Mouse (Mus musculus) Patski (cell line): Measurements from ENCODE around the gene Gm10803. TPM values are rescaled to one million over a fixed set of nuclear protein-coding genes. Genes with fewer than 3 reads are reported as not detected.

ENCODE experiments used
- ATAC-seq: fragments of 100-300 bp; one replicate; pipeline ENCODE4 v1.8.0; 2021
- CTCF ChIA-PET: fragments of 350-600 bp; sonication (Branson Sonifier 250); formaldehyde crosslinking; loops from one replicate; lab custom pipeline; 2022; ENCODE audit warnings: inconsistent platforms; lab: Charles Lee
- POLR2A ChIA-PET: fragments of 350-600 bp; sonication (Branson Sonifier 250); formaldehyde crosslinking; loops from one replicate; lab custom pipeline; 2022; ENCODE audit warnings: antibody characterized with exemption, inconsistent platforms; lab: Charles Lee
- DNase-seq: peaks from one replicate; pipeline ENCODE4 v3.0.0-alpha.2; 2011; ENCODE audit warnings: low read depth, low spot score
- H3K27me3 ChIP-seq: fragments of 371-371 bp; one replicate; pipeline ENCODE4 v1.5.1; 2021
- CTCF ChIP-seq: fragments of 100-300 bp; IDR thresholded peaks from one replicate; pipeline ENCODE4 v1.5.1; 2021
- in situ Hi-C: fragments of 300-500 bp; cut with MboI; formaldehyde crosslinking; loops from 3 replicates; pipeline ENCODE4 v1.11.1; 2018; ENCODE audit warnings: low pct_unique_long_range_greater_than_20kb, mixed read lengths
- polyA plus RNA-seq: library from polyadenylated mRNA; unstranded; gene quantifications from one replicate; pipeline ENCODE4 v1.2.3, GENCODE M21; 2021

The Gm10803 gene
- polyA plus RNA-seq, 1 experiment from 2014 or later: not detected

DNA sequence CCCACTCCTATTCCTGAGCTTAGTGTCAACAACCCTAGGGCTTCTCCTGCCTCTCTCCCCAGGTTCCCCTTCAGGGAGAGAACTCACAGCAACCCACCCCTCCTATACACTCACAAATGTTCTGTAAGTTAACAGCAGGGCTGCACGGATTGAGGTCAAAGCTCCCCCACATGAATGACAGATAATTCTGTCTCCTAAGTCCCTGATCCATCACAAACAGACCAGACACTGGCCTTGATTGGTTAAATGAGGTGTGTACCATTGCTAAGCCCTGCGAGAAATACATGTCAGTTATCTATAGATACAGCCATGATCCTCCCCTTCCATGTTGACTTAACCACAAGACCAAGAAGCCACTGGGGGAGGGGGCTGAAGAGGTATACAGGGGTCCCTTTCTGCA, 31.3 kb downstream of the Gm10803 start:
- no peak for DNase-seq
- ATAC-seq: no peak
- CTCF ChIA-PET: no interaction called here
- in situ Hi-C loops: no loop called here
- peaks cover 47% of the 10 kb centered on the region for H3K27me3 ChIP-seq
- TF ChIP-seq CTCF: no peak
- POLR2A ChIA-PET: no interaction called here

DNA sequence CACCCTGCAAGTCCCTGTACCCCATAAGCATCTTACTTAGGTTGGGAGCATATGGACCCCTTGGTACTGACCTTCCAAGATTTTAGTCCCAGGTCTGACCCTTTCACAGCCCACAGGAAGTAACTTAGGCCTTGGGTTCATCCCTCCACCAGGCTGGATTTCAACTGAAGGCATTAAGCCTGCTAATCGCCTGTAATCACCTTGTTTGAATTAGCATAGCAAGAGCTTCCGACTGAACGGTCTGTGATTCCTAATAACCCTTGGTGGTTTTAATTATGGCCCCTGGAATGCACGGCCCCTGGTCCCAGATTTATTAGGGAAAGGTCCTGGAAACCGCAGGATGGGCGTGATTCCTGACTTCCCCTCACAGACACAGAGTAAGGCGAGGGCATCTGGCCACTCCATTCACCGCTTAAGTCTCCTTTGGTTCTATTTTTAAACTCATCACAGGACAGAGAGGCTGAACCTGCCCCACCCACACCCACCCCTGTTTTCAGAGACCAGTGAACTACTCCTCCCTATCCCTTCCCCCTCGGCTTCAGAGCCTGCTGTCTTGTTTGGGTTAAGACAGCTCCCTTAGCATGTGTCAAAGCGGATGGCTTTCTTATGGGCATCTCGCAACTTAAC, 31.9 kb downstream of the Gm10803 start:
- no peak for TF ChIP-seq CTCF
- in situ Hi-C loops: no loop called here
- ChIA-PET CTCF (no interaction called here), POLR2A (no interaction called here)
- DNase-seq: no peak
- ATAC-seq: no peak
- peaks cover 49% of the 10 kb centered on the region for H3K27me3 ChIP-seq

DNA sequence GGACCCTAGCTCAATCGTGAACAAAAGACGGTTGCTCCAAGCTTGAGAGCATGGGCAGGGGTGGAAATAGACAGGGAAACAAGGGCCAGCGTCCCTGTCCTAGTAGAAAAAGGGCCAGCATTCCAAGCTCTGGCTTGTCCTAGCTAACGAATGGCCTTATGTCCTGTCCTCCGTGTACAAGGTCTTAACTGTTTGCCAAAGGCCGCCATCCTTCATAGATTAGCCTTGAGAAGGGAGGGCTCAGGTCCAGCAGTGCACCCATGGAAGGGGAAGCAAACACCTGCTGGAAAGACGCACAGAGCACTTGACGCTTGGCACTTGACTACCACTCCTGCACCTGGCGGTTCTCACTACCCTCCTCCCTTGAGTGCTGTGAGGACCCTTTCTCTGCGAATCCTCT, 32.8 kb downstream of the Gm10803 start:
- peaks cover 48% of the 10 kb centered on the region for H3K27me3 ChIP-seq
- no peak for DNase-seq
- TF ChIP-seq CTCF: no peak
- in situ Hi-C loops: no loop called here
- ChIA-PET CTCF (no interaction called here), POLR2A (no interaction called here)
- no peak for ATAC-seq

DNA sequence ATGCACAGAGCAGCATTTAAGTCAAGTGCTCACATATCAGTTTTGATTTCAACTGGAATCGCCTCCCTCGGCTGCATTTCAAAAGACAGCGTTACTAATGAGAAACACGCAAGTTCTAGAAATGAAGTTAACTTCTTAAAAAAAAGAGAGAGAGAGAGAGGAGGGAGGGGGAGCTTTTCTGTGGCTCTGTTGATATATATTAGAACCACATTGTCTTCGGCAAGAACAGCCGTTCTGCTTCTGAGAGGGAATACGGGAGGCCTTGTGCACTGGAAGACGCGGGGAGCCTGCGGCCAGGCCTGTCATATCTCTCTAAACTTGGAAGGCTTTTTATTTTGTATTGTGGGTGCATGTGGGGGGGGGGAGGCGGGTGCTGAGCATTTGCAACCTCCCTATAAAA, 36.8 kb downstream of the Gm10803 start:
- CTCF ChIA-PET: no interaction called here
- no peak for ATAC-seq
- no peak for TF ChIP-seq CTCF
- in situ Hi-C loops: no loop called here
- peaks cover 64% of the 10 kb centered on the region for H3K27me3 ChIP-seq
- POLR2A ChIA-PET: no interaction called here
- no peak for DNase-seq

DNA sequence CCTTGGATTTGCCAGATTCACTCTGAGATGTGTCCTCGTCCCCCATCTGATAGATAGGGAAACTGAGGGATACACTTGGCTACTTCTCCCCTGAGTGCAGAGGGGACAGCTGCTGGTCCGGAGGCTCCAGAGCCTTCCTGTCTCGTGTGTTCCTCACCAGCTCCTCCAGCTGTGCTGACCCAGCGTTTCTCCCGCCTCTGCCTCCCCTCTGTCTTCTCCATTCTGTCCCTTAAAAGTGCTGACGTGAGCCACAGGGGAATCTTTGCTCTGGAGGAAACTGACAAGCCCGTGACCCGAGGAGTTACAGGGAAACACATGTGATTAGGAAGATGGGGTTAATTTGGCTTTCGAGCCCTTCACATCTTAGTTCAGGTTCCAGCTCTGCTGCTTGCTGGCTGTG, 39.4 kb downstream of the Gm10803 start:
- CTCF ChIA-PET: no interaction called here
- ATAC-seq (no peak), DNase-seq (no peak)
- peaks cover 65% of the 10 kb centered on the region for H3K27me3 ChIP-seq
- no peak for TF ChIP-seq CTCF
- in situ Hi-C loops: no loop called here
- POLR2A ChIA-PET: no interaction called here

DNA sequence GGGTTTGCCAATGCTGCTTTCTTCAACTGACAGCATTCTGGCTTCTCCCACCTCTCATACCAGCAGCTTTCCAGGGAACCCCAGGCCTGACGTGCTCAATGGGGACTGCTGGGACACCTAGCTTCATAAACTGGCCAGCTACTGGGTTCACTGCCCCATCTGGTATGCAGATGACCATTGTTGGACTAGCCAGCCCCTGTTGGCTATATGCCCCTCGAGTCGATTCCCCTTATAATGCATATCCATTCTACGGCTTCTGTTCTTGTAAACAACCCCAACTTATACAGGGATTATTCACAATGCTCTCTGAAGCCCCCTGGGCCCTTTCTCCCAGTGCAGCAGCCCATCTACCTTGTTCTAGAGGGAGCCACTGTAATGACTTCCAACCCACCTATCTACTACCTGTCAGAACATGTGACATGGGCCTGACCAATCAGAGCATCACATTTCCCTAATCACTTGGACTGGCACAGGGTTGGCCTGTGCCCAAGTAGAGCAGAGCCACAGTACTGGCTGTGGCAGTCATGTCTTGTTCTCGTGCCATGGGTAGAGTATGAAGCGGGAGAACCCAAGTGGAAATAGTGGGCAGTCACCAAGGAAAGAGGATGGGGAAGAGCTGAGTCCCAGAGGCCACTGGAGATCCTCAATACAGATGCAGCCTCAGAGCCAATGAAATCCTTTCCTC, 44.4 kb downstream of the Gm10803 start:
- H3K27me3 ChIP-seq: peaks cover 32% of the 10 kb centered on the region
- DNase-seq: no peak
- in situ Hi-C loops: no loop called here
- CTCF ChIA-PET: no interaction called here
- TF ChIP-seq CTCF: no peak
- no peak for ATAC-seq
- POLR2A ChIA-PET: no interaction called here

DNA sequence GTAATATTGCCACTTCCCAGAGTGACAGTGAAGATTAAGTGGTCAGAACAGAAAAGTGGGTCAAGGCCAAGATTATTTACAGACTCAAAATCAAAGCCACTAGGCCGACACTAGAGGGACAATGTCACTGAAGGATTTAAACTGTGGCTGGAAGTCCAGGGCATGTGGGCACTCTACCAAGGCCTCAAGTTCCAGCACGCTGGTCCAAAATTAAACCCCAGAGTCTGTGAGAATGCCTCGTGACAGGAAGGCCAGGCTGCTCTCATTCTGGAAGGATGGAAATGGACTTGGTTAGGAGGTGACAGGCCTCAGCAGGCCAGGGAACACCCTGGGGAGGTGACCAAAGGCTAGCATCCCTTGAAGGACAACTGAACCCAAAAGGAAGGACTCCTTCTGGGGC, 48.4 kb downstream of the Gm10803 start:
- no peak for ATAC-seq
- no peak for TF ChIP-seq CTCF
- no peak for DNase-seq
- in situ Hi-C loops: no loop called here
- ChIA-PET POLR2A (interaction anchor here (1.1 kb wide), 1 partner anchor 29 kb away, joined by 4 read pairs; no protein-coding TSS in a partner anchor), CTCF (no interaction called here)
- H3K27me3 ChIP-seq: peaks cover 30% of the 10 kb centered on the region

DNA sequence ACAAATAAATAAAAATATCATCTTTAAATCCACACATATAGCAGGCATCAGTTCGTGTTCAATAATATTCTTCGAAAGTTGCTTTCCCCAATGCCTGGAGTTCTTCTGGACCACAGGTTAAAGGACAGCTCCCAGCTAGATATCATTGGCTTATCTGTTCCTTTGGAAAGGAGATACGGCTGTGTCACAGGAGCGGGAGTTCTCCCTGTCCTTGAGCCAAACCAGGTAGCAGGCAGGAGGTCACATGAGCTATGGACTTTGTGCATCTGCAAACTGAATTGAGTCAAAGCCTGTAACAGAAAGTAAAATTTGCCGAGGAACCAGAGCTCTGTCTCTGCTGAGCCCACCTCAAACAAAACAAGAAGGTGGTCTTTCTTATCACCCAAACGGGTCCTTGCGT, 52.7 kb downstream of the Gm10803 start:
- ATAC-seq (no peak), DNase-seq (no peak)
- no peak for TF ChIP-seq CTCF
- CTCF ChIA-PET: no interaction called here
- peaks cover 32% of the 10 kb centered on the region for H3K27me3 ChIP-seq
- in situ Hi-C loops: no loop called here
- POLR2A ChIA-PET: no interaction called here

Other genes with a start within 250 kb of the Gm10803 start
- 16.6 TPM for gene Tspan18, start 226.1 kb upstream of the Gm10803 start, polyA plus RNA-seq
- gene Cd82, start 97.4 kb upstream of the Gm10803 start, polyA plus RNA-seq: 63.2 TPM
- not detected for gene Alx4, start 81.8 kb downstream of the Gm10803 start, polyA plus RNA-seq